Mouse (Mus musculus): ENCODE measurements around the gene Cinp. TPM values are rescaled to one million over a fixed set of nuclear protein-coding genes. Genes with fewer than 3 reads are reported as not detected.
"Not testable (repeated sequence)": the region's sequence is repeated elsewhere in the genome, so short reads cannot be mapped to it uniquely, and the experiment has no call there.

The Cinp gene
- total RNA-seq, 2 experiments from 2014 or later, result 35.3 to 38.1 TPM

DNA sequence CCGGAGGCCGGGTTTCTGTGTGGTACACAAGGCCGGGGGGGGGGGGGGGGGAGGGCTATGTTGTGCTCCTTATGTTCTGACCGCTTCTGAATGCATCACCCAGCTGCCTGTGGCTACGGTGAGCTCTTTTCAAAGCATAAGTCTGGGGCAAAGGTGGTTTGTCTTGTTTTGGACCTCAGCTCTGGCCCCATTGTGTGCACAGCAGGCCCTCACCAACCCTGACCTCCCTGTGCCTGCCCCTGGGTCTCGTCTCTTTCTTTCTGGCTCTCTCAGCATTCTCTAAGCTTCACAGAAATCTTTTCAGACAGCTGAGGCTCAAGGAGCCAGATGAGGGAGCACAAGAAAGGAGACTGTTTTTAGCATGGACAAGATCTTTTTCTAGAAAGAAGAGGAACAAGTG, 23.4 kb downstream of the Cinp start:
- intact Hi-C loops (cut with DNase I), result no loop called here
- DNase-seq, result no peak

DNA sequence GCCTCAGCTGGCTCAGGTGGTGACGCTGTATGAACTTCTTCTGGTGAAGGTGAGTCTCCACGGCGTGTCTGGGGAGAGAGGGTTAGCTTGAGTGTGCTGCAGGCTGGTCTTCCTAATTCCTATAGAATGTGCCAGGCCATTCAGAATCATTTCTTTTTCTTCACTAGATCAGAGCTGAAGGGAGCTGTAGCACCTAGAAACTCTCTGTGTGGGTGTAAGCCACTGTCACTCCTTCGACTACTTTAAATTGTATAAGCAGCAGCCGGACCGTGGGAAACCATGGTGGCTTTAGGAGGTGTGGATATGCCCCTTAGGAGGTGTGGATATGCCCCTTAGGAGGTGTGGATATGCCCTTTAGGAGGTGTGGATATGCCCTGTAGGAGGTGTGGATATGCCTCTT, 24.9 kb downstream of the Cinp start:
- intact Hi-C loops (cut with DNase I), result no loop called here
- DNase-seq, result no peak

DNA sequence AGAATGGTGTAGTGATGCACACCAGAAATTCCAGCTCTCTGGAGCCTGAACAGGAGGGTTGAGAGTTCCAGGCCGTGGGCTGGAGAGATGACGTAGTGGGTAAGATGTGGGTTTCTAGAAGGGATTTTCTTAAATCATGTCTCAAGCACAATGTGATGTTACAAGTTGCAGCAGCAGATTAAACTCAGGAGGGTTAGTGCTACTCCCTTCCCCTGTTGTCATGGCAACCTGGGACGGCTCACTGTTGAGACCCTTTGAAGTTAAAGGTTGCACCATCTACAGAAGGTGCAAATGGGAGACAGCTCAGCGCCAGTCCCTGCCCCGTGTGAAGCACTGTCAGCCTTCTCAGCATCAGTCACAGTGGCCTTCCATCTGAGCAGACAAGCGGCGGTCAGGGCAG, 27.7 kb downstream of the Cinp start:
- no peak for DNase-seq
- intact Hi-C loops (cut with DNase I), result no loop called here

DNA sequence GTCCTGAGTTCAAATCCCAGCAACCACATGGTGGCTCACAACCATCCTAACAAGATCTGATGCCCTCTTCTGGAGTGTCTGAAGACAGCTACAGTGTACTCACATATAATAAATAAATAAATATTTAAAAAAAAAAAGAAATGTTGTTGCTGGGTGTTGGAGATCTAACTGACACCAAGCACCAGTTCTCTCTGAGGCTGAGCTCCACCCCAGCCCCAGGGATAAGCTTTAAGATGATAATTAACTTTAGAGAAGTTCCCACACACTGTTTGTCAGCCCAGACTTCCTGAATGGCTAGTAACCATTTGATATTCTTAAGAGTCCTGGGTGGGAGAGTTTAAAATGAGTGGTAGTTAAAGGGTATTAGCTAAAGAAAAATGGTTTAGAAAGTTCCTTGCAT, 28.7 kb downstream of the Cinp start:
- intact Hi-C loops (cut with DNase I), result no loop called here

DNA sequence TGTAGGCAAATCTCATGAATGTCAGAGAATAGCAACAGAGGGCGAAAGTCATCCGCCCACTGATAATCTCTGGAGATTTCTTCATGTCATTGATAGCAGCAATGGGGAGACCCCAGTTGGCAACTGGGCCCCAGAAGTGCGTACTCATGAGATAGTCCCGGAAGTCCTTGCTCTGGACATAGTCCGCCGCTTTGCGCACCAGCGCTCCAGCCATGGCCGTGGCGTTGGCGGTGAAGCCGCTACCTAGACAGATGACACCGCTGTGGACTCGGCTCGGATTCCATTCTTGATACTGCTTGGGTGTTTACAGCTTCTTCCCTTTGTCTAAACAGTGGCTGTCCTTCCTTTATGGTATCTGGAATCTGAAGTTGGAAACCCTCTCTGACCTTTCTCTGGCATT, 30.3 kb downstream of the Cinp start:
- intact Hi-C loops (cut with DNase I); DNase-seq: not testable (repeated sequence)

More for the DNA sequence above, 28.7 kb downstream of the Cinp start:
- no peak for DNase-seq

DNA sequence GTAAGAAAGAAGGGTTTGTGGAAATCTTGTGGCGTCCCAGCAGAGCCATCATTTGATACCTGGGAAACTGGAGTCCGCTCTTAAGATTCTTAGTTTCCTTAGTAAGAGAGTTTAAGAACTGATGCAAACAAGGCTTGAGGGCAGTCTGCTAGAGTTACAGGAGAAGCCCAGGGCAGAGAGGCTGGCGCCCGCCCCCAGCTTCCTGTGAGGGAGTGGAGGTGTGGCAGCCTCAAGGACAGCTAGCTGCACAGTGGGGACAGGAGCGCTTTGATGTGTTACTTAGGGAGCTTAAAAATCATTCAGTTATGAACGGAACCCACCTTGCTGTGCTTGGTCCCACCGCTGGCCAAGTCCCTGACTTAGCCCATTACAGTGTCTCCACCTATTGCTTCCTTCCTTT, 31.7 kb downstream of the Cinp start:
- intact Hi-C loops (cut with DNase I), result no loop called here
- no peak for DNase-seq

DNA sequence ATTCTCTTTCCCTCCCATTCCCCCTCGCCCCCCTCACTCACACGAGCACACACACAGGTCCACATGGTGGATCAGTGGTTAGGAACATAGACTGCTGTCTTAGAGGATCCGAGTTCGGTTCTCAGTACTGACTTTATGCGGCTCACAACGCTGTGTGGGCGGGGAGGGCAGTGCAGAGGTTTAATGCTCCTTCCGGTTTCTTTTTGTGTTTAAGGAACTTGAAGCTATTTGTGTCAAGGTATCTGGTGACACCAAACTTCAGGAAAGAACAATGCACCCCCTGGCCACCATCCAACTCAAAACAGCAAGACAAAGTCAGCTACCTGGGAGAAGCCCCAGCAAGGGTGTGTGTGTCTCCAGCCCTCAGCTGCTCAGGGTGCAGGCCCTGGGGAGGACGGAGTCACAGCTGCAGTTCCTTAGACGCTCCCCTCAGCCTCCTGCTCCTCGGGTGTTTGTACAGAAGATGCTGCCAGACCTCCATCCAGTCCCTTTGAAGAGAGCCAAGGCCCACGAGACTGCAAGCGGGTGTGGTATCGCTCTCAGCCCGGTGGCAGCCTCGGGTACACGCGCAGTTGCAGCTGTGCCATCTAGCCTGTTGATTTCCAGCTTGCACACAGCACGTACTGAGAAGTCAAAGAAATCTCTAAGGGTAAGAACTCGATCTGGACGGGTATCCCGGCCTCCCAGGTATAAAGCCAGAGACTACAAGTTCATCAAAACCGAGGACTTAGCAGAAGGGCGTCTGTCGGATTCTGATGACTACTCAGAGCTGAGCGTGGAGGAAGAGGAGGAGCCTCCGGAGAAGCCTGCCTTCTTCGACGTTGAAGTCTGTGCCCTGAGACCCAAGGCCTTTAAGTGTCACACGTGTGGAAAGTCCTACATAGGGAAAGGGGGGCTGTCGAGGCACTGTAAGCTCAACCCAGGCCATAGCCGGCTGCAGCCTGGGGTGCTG, 33.9 kb downstream of the Cinp start:
- intact Hi-C loops (cut with DNase I), result no loop called here
- DNase-seq, result no peak

DNA sequence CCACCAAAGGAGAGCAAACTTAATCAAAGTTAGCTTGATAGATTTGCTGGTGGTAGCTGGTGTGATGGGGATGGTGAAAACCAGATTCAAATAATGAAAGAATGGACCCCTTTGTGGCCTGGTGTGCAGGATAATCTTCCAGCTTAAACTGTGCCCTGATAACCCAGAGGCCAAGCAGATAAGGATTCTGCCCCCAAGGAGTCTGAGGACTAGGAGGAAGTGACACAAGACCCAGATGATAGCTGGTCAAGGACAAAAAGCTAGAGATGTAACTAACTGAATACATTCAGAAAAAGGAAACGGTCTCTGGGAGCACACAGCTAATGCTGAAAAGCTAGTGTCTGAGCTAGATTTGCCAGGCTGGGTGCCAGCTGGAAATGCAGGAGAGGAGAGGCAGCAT, 37.0 kb downstream of the Cinp start:
- intact Hi-C loops (cut with DNase I), result no loop called here
- no peak for DNase-seq

DNA sequence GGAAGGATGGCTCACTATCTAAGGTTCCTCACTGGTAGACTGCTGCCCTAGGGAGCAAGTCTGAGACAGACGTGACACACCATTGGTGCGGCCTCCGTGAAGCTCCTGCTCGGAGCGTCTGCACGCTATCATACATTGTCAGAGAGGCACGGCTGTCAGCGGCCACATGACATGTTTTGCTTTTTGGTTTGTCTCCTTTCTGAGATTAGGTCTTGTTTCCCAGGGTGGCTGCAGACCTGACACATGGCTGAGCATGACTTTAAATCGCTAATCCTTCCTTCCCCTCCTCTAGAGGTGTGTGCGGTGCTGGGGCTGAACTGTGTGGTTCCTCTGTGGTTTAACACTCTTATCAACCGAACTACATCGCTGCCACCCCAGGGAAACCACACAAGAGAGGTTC, 37.5 kb downstream of the Cinp start:
- DNase-seq, result no peak
- intact Hi-C loops (cut with DNase I), result no loop called here

DNA sequence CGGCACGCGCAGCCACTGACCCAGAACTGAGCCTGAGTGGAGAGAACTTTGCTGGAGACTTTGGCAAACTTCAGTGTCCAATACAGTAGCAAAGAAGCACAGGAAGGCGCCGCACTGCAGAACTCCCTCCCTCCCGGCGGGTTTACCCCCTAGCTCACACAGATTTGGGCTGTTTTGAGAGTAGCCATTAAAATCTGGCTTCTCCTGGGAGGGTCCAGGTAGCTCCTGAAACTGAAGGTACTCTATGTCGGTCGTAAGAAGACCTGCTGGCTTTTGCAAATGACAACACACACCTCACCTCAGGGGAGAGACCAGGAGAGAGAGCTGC, 38.1 kb downstream of the Cinp start:
- DNase-seq, result no peak
- intact Hi-C loops (cut with DNase I), result no loop called here

DNA sequence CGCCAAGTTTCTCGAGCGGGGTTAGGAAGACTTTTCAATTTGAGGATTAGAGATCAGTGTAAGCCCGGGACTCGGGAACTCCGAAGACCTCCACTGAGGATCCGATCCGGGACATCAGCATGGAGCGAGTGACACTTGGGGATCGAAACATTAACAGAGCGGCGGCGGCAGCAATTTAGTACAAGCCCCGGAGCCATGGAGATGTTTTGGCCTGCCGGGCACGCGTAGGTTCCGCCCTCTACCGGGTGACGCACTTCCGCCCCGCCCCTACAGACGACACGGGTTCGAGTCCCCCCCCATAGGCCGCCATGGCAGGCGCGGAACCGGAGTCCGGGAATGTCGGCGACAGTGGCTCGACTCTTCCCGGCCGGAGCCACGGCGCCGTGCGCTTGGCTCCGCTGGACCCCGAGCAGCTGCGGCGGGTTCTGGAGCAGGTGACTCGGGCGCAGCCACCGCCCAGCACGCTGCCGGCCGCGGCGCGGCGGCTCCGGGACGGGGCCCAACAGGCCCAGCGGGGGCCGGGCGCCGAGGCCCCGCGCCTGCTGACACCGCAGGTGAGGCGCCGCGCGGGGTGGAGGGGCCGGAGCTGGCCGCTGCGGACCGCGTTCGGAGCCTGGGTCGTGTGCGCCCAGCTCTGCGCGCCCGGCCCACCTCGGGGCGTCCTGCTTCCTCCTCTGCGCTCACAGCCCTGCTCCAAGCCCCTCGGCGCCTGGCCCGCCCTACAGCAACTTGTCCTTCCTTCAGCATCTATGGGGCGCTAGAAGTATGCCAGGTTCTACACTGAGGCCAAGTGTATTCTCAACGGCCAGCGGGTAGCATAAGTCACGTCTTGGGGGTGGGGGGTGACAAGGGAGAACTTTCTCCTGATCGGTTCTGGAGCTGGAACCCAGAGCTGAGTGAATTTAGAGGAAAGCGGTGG, 38.7 kb downstream of the Cinp start, which contains the start of gene Zfp839:
Gene Zfp839 (plus strand): TSS at position 244 of the 919 bp plus-strand sequence.
- intact Hi-C loops (cut with DNase I), result no loop called here
- peak; percentile 89 to 92 for DNase-seq

DNA sequence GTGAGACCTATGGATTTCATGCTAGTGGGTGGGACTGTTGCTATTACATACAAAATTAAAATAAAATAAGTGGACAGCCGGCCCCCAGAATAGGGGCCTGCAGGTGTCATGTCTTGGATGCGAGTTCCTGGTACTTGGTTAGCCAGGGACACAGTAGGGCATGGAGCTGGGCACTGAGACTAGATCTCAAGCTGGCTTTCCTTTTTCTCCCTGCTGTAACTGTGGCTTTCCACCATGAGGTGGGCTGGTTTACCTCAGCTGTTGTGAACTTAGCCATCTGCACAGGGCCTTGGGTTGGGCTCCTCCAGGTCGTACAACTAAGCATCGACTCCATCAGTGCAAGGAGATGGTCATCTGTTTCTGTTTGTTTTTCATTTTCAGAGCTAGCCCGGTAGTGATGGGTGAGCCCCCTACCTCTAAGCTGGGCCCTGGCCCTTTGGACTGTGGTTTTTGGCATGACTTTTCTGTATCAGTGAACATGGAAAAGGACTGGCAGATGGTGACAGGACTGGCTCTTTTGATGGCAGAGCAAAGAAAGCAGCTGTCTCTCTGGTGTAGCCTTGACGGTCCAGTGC, 42.7 kb downstream of the Cinp start:
- intact Hi-C loops (cut with DNase I), result no loop called here
- no peak for DNase-seq

DNA sequence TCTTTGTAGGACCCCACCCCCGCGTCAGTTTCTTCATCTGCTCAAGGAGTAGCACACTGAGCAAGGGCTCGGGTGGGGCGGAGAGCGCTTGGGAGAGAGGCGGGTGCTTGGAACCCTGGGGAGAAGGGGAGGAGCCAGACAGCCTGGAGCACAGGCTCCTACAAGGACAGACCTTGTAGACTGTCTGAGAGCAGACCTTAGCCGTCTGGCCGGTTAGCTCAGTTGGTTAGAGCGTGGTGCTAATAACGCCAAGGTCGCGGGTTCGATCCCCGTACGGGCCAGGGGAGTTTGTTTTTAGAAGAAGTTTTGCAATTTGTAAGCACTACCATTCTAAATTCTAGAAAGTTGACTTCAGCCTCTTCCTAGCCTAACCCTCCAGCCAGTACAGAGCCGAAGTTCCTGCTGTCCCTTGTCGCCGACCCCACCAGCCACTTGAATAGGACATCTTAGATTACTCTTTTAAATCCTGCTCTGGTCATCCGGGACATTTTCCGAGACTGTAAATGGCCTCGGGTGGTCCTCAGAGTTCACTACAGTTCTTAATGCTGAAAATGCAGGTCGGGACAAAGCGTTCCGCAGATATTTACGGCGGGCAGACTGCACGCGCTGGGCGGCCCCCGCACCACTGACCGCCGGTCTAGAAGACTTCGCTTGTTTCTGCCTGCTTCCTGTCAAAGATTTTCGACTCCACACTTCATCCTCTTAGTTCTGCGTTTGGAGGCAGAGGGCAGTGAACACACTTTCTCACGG, 43.6 kb downstream of the Cinp start:
- DNase-seq, result peak; percentile 92 to 93
- intact Hi-C loops (cut with DNase I), result no loop called here

DNA sequence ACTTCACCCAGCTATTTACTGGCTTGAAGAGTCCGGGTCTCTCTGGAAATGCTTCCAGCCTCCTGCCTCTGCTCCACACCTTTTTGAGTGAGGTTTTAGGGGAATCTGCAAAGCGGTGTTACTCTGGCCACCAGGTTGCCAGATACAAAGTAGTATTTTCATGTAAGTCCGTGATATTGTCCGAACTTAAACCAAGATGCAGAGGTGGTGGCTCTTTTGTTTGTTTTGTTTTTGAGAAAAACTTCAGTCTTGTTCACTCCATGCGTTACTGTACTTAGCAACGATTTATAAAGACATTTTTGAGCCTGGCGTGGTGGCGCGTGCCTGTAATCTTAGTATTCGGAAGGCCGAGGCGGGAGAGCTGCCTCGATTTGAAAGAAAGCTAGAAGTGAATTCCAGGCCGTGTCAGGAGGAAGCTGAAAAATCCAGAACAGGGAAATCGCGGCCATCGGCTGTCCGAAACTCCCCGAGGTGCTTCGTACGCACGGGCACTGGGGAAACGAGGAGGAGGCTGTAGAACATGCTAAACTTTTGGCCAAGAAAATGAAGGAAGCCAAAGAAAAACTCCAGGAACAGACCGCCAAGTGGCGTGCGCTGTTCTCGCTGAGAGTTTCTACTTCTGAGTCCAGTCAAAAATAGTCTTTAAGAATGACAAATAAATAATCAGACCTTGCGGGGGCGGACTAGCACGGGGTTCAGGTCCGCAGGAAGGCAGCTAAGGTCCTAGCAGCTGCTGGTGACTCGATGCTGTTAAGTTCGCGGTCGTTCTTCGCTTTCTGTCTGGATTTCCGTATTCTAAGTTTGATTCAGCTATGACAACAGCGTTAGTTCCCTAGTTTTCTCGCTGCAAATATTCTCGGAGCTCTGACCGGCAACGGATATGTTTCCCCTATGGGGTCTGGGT, 44.5 kb downstream of the Cinp start:
- DNase-seq, result peak; percentile 31 to 40
- intact Hi-C loops (cut with DNase I), result loop anchor here (5.0 kb wide), 4 partner anchors 107 to 427 kb away; partner anchors contain the start of genes Ppp2r5c and Wdr20

DNA sequence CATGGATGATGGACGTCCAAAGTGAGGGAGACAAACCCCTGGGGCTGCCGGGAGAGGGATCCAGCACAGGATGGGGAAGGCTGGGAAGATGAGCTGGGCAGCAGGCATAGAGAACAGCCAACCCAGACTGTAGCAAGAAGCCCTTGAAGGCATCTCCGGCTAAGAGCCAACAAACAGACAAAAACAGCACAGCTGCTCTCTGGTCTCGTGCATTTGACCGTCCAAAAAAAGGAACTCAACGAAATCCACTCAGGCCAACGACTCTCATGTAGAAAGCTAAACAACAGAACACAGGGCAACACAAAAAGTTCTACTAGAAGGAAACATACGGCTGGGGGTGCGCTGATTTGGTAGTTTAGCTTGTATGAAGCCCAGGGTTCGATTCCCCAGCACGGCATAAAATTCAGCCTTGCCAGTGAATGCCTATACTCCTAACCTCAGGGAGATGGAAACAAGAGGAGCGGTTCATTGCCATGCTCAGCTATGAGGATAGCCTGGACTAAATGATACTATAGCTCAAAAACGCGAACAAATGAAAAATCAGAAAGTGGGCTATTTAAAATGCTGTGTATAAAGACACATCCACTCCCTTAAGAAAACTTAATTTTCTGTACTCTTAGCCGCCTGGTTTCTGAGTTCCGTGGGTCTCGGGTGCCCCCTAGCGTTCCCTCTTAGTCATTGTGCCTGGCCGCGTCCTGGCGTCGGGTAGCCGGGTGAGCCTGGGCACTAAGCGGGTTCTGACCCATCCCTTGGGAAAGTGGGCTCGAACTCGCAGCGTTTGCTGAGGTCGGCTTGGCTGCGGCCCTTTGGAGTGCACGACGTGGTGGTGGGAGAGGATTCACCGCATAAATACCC, 45.5 kb downstream of the Cinp start:
- DNase-seq, result peak; percentile 88 to 90
- intact Hi-C loops (cut with DNase I), result loop anchor here (2.0 to 5.0 kb wide), 5 partner anchors 106 to 426 kb away; partner anchors contain the start of genes Ppp2r5c and Wdr20

DNA sequence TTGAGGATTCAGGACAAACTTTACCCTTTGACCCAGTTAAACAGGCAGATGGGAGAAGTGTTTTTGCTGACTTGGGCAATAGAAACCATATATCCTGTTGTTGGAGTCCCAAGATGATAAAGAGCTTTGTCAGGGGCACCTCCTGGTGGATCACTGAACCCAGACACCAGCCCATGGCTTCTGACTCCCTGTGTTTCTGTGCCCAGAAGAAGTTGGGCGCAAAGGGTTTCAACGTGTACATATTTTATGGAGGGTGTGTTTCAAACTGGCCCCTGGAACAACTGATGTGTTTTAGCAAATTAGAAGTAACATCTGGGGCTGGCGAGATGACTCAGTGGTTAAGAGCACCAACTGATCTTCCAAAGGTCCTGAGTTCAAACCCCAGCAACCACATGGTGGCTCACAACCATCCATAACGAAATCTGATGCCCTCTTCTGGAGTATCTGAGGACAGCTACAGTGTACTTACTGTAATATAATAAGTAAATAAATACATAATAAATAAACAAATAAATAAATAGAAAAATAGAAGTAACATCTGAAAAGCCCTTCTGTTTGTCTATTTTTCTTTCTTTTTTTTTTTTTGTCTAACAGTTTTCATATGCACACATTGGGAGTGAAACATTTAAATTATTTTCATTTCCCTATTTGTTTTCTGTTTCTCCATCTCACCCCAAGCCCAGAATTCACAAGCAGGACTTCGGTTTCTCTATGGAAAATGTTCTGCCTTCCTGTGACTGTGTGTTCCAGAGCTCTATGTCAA, 47.0 kb downstream of the Cinp start:
- intact Hi-C loops (cut with DNase I), result loop anchor here (2.0 to 5.0 kb wide), 5 partner anchors 105 to 425 kb away; partner anchors contain the start of genes Ppp2r5c and Wdr20
- no peak for DNase-seq
